Mouse (Mus musculus) embryonic fibroblast, embryonic 13.5 days (primary cell): ENCODE results near the gene Nfib.

ENCODE experiments used
- CTCF ChIP-seq: IDR thresholded peaks from 2 replicates; pipeline ENCODE4 v1.5.1; 2011; ENCODE audit warnings: mild to moderate bottlenecking, control low read depth, low read length, moderate library complexity, borderline replicate concordance; ENCODE audit not compliant: insufficient read depth
- POLR2A ChIP-seq: IDR thresholded peaks from 2 replicates; pipeline ENCODE4 v1.6.1; 2011; ENCODE audit warnings: low read depth, mild to moderate bottlenecking, control low read depth, low read length, moderate library complexity

GRCm38 (mm10) chr4:82493363-82493762, 212.2 kb downstream of the Nfib start:
- TF ChIP-seq CTCF (no peak), POLR2A (no peak)
